9 mouse cellular contexts compared by ENCODE assay signal in genomic region chr14:105897569-105898101, GRCm38 (mm10). TPM values are rescaled to one million over a fixed set of nuclear protein-coding genes. Genes with fewer than 3 reads are reported as not detected.
DNase-seq lines count a peak whose midpoint lies in the region; ATAC-seq and TF ChIP-seq lines count a peak whose summit lies in the region.
"Had no signal": no experiment of that assay in that cellular context is flagged by ENCODE, and none has a peak within 500 bp of the region (broad histone marks: within the 10 kb centered on the region; RNA-seq: fewer than 3 reads in every experiment).

No protein-coding gene starts in this region.

- peak; percentile 3; the same call in 1 of the 2 replicates for ATAC-seq in intestine, postnatal 0 days
- ATAC-seq in midbrain, embryonic 11.5 days (ENCODE audit: low FRiP score) = peak; percentile 71
- peak; percentile 44 for ATAC-seq in stomach, embryonic 14.5 days (ENCODE audit: insufficient number of reproducible peaks, insufficient read depth, low FRiP score, low read depth)

- peaks cover 6% of the 10 kb centered on the region; the same call in 1 of the 2 replicates for H3K4me1 ChIP-seq in spleen, adult 2 months (ENCODE audit: control insufficient read depth, insufficient read depth, insufficient read length)
- H3K4me1 ChIP-seq in intestine, postnatal 0 days (replicated peaks; ENCODE audit: control insufficient read depth, insufficient read depth, low read length) = no peaks in the 10 kb centered on the region
- H3K4me1 ChIP-seq in midbrain, embryonic 11.5 days (ENCODE audit: control insufficient read depth, insufficient read depth, low read length) = peaks cover 14% of the 10 kb centered on the region; the same call in 1 of the 2 replicates
- peaks cover 5% of the 10 kb centered on the region for H3K4me1 ChIP-seq in stomach, embryonic 14.5 days (ENCODE audit: control insufficient read depth, insufficient read depth, low read length)

- TF ChIP-seq POLR2A in spleen, adult 2 months (IDR thresholded peaks at IDR 0.05; ENCODE audit: low read depth, low read length) = no peak

- H3K4me2 ChIP-seq in intestine, postnatal 0 days (replicated peaks; ENCODE audit: low read depth) = peak overlapping the region; percentile 92
- peak overlapping the region; percentile 90 for H3K4me2 ChIP-seq in midbrain, embryonic 11.5 days
- H3K4me2 ChIP-seq in stomach, embryonic 14.5 days (replicated peaks; ENCODE audit: low read depth, low read length) = peak overlapping the region; percentile 96

- intact Hi-C loops in left cerebral cortex, postnatal 36 days (cut with DNase I) = loop anchor here (1.0 to 5.0 kb wide), 9 partner anchors 165 to 610 kb away; no protein-coding TSS in a partner anchor

- no peaks in the 10 kb centered on the region for H3K9me3 ChIP-seq in intestine, postnatal 0 days (ENCODE audit: control insufficient read depth)
- no peaks in the 10 kb centered on the region for H3K9me3 ChIP-seq in midbrain, embryonic 11.5 days (ENCODE audit: control insufficient read depth, low read length)
- no peaks in the 10 kb centered on the region for H3K9me3 ChIP-seq in stomach, embryonic 14.5 days (ENCODE audit: control insufficient read depth, low read depth, low read length)

- under 1% methylated on average over 28 of the region's 28 CpGs for WGBS in spleen, adult 2 months
- WGBS in intestine, postnatal 0 days = under 1% methylated on average over 23 of the region's 28 CpGs
- WGBS in midbrain, embryonic 11.5 days = under 1% methylated on average over 19 of the region's 28 CpGs
- WGBS in stomach, embryonic 14.5 days = under 1% methylated on average over 24 of the region's 28 CpGs

- peak overlapping the region; percentile 87 for H3K9ac ChIP-seq in intestine, postnatal 0 days (ENCODE audit: low read depth, low read length)
- peak overlapping the region; percentile 89 for H3K9ac ChIP-seq in midbrain, embryonic 11.5 days (ENCODE audit: low read length)
- peak overlapping the region; percentile 90 for H3K9ac ChIP-seq in stomach, embryonic 14.5 days (replicated peaks; ENCODE audit: low read depth, low read length)

- peaks cover 4% of the 10 kb centered on the region; the same call in 1 of the 2 replicates for H3K27me3 ChIP-seq in spleen, adult 2 months (ENCODE audit: control insufficient read depth, insufficient read depth, low read length)
- no peaks in the 10 kb centered on the region for H3K27me3 ChIP-seq in intestine, postnatal 0 days (replicated peaks; ENCODE audit: control insufficient read depth, insufficient read depth, low read length)
- H3K27me3 ChIP-seq in midbrain, embryonic 11.5 days (ENCODE audit: control insufficient read depth, insufficient read depth, low read length) = peaks cover 8% of the 10 kb centered on the region
- H3K27me3 ChIP-seq in stomach, embryonic 14.5 days (ENCODE audit: control insufficient read depth, insufficient read depth, low read length) = no peaks in the 10 kb centered on the region

- TF ChIP-seq CTCF in spleen, adult 2 months (IDR thresholded peaks at IDR 0.05; ENCODE audit: extremely low read depth, insufficient read depth, insufficient read length, insufficient replicate concordance) = no peak
- no peak for TF ChIP-seq CTCF in intestine, postnatal 0 days (IDR thresholded peaks at IDR 0.05; ENCODE audit: low read depth)

- peak overlapping the region; percentile 60 for H3K4me3 ChIP-seq in spleen, adult 2 months (ENCODE audit: extremely low read depth, insufficient read depth, insufficient read length)
- peak overlapping the region; percentile 92 for H3K4me3 ChIP-seq in intestine, postnatal 0 days (ENCODE audit: low read depth, low read length)
- H3K4me3 ChIP-seq in midbrain, embryonic 11.5 days (ENCODE audit: low read depth, low read length) = peak overlapping the region; percentile 77
- peak overlapping the region; percentile 81 for H3K4me3 ChIP-seq in stomach, embryonic 14.5 days (ENCODE audit: low read depth, low read length)

- no peaks in the 10 kb centered on the region for H3K36me3 ChIP-seq in spleen, adult 2 months (ENCODE audit: control insufficient read depth, insufficient read depth, low read length)
- peaks cover 9% of the 10 kb centered on the region; the same call in 1 of the 2 replicates for H3K36me3 ChIP-seq in intestine, postnatal 0 days (ENCODE audit: control insufficient read depth, insufficient read depth)
- H3K36me3 ChIP-seq in midbrain, embryonic 11.5 days (ENCODE audit: control insufficient read depth, insufficient read depth, low read length) = no peaks in the 10 kb centered on the region
- peaks cover 7% of the 10 kb centered on the region; the same call in 1 of the 2 replicates for H3K36me3 ChIP-seq in stomach, embryonic 14.5 days (ENCODE audit: control insufficient read depth, insufficient read depth, low read length)

- peak overlapping the region; percentile 55; the same call in 1 of the 2 replicates for H3K27ac ChIP-seq in spleen, adult 2 months (ENCODE audit: insufficient read depth, low read length)
- H3K27ac ChIP-seq in intestine, postnatal 0 days (ENCODE audit: low read depth, low read length) = peak overlapping the region; percentile 99
- H3K27ac ChIP-seq in midbrain, embryonic 11.5 days (ENCODE audit: low read depth, low read length) = peak overlapping the region; percentile 99
- peak overlapping the region; percentile 99 for H3K27ac ChIP-seq in stomach, embryonic 14.5 days (ENCODE audit: low read length)

- no peak for DNase-seq in spleen, adult 2 months (ENCODE audit: low read depth in 1 of 2, low spot score in 2 of 2)
- no peak for DNase-seq in spleen, adult 12 weeks (ENCODE audit: low spot score)
- DNase-seq in embryo, embryonic 11.5 days (ENCODE audit: low read depth, low spot score) = peak; percentile 65
- peak; percentile 47 to 69 for DNase-seq in gastrocnemius, postnatal 4 days (ENCODE audit: low spot score in 2 of 2)
- peak; percentile 59 to 66 for DNase-seq in left cerebral cortex, postnatal 36 days (ENCODE audit: low spot score in 2 of 2)
- DNase-seq in midbrain, embryonic 11.5 days (ENCODE audit: low spot score, missing footprints) = peak; percentile 96

RNA-seq across cellular contexts. Expression of gene Spry2, which starts 1.0 kb away (rescaled TPM):
- polyA plus RNA-seq in spleen, adult 2 months (2012; rRNA removed) = 4.5 and 5.0 TPM in 2 replicates
- total RNA-seq in gastrocnemius, postnatal 4 days (2021) = 10 to 100 TPM; 65.9 to 67.3 TPM
- polyA plus RNA-seq in intestine, postnatal 0 days (2015; fragmentation: Nextera tagmentation; extraction: Ambion mirVana) = 36.1 and 41.1 TPM in 2 replicates
- 10 to 100 TPM; 92.0 to 97.1 TPM for total RNA-seq in left cerebral cortex, postnatal 36 days (2021)
- 27.0 and 28.0 TPM in 2 replicates for polyA plus RNA-seq in midbrain, embryonic 11.5 days (2014; fragmentation: Nextera tagmentation; extraction: Ambion mirVana)
- polyA plus RNA-seq in stomach, embryonic 14.5 days (2014; fragmentation: Nextera tagmentation; extraction: Ambion mirVana) = 65.1 and 65.5 TPM in 2 replicates
- total RNA-seq: MEL had no signal

Comparison
In these comparisons a context has a peak if more than half of its experiments do, and no peak if none do; other contexts are left out.
1. DNase-seq: peak in embryo, embryonic 11.5 days (single experiment), gastrocnemius, postnatal 4 days (2 of 2), left cerebral cortex, postnatal 36 days (2 of 2) and midbrain, embryonic 11.5 days (single experiment); none in spleen, adult 2 months (0 of 2) and spleen, adult 12 weeks (single experiment).
2. ATAC-seq: peak in every context shown above with its lines; median percentile 71 in midbrain, embryonic 11.5 days; 44 in stomach, embryonic 14.5 days; 3 in intestine, postnatal 0 days.
3. Peak in every context shown above with its lines, with median percentiles within 50 percentile points of each other: H3K27ac ChIP-seq, H3K4me3 ChIP-seq, H3K4me2 ChIP-seq and H3K9ac ChIP-seq.